Mouse (Mus musculus): Measurements from ENCODE around the gene Skp2.

DNA sequence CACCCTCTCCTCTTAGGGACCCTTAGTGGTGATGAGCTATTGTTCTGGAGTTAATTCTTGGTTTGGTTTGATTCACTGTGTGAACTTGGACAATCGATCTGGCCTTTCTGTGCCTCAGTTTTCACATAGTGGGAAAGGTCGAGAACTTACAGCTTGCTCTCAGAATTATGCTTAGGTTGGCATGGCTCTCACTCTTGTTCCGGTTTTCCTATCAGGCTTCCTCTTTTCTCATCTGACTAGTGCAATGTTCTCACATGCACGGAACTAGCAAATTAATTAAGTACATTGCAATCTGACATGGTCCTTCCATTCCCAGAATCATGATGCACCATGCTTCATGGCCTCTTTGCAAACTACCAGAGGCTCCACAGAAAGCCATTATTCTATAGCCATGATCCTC is 32.2 kb downstream of the Skp2 start:
- TF ChIP-seq GATA1 (IDR thresholded peaks at IDR 0.05; ENCODE audit: low read length) (no peak), TAL1 (IDR thresholded peaks at IDR 0.05; ENCODE audit: low read length) (no peak)
